Mouse (Mus musculus) myocyte (in vitro differentiated cells): ENCODE data around the gene Polr2e. TPM values are rescaled to one million over a fixed set of nuclear protein-coding genes. Genes with fewer than 3 reads are reported as not detected.
A peak's percentile ranks its signal among the peaks of the same experiment; 100 is the strongest.

Experiments used
- H3K27me3 ChIP-seq: one replicate; pipeline ENCODE4 v1.6.1; 2011; ENCODE audit not compliant: control insufficient read depth, insufficient read depth, insufficient read length
- H3K36me3 ChIP-seq: one replicate; pipeline ENCODE4 v1.6.1; 2011; ENCODE audit not compliant: control insufficient read depth, insufficient read depth
- H3K4me2 ChIP-seq: one replicate; pipeline ENCODE4 v1.6.1; 2011; ENCODE audit warnings: low read depth, control low read depth
- H3K4me3 ChIP-seq: one replicate; pipeline ENCODE4 v1.5.1; 2011; ENCODE audit warnings: mild to moderate bottlenecking, control low read depth, moderate library complexity
- H3K79me2 ChIP-seq: one replicate; pipeline ENCODE4 v1.6.1; 2011; ENCODE audit not compliant: control insufficient read depth, insufficient read depth
- H3ac ChIP-seq: one replicate; pipeline ENCODE4 v1.6.1; 2011; ENCODE audit not compliant: control insufficient read depth, insufficient read length
- CEBPB ChIP-seq: IDR thresholded peaks from 2 replicates; pipeline ENCODE4 v1.6.1; 2011; ENCODE audit warnings: mild to moderate bottlenecking, moderate library complexity; ENCODE audit not compliant: poor library complexity, insufficient read depth, severe bottlenecking
- E2F4 ChIP-seq: IDR thresholded peaks from one replicate; pipeline ENCODE4 v1.6.1; 2011; ENCODE audit warnings: mild to moderate bottlenecking, control low read depth, moderate library complexity; ENCODE audit not compliant: insufficient read depth
- MAX ChIP-seq: IDR thresholded peaks from one replicate; pipeline ENCODE4 v1.6.1; 2011; ENCODE audit warnings: low read depth, mild to moderate bottlenecking, control low read depth
- MYOD1 ChIP-seq, 3 experiments: IDR thresholded peaks; one replicate each; pipeline ENCODE4 v1.6.1; 2011; ENCODE audit warnings: control low read depth in 2 of 3, low read depth in 2 of 3, mild to moderate bottlenecking in 2 of 3, moderate library complexity in 1 of 3; ENCODE audit not compliant: insufficient read length in 2 of 3, control insufficient read depth in 1 of 3
- MYOG ChIP-seq, 3 experiments: IDR thresholded peaks; one replicate each; pipeline ENCODE4 v1.6.1; 2011; ENCODE audit warnings: control low read depth in 2 of 3, low read depth in 2 of 3, mild to moderate bottlenecking in 2 of 3; ENCODE audit not compliant: insufficient read length in 2 of 3, control insufficient read depth in 1 of 3, insufficient read depth in 1 of 3
- POLR2A ChIP-seq: IDR thresholded peaks from one replicate; pipeline ENCODE4 v1.6.1; 2011; ENCODE audit warnings: low read depth, mild to moderate bottlenecking, control low read depth, moderate library complexity; ENCODE audit not compliant: insufficient read length
- POLR2AphosphoS2 ChIP-seq: IDR thresholded peaks from one replicate; pipeline ENCODE4 v1.6.1; 2011; ENCODE audit warnings: low read depth, control low read depth; ENCODE audit not compliant: insufficient read length
- REST ChIP-seq: IDR thresholded peaks from one replicate; pipeline ENCODE4 v1.6.1; 2011; ENCODE audit warnings: mild to moderate bottlenecking, control low read depth, moderate library complexity; ENCODE audit not compliant: insufficient read depth, insufficient read length
- SRF ChIP-seq: IDR thresholded peaks from one replicate; pipeline ENCODE4 v1.6.1; 2011; ENCODE audit warnings: low read depth; ENCODE audit not compliant: control insufficient read depth, insufficient read length
- TCF12 ChIP-seq: IDR thresholded peaks from one replicate; pipeline ENCODE4 v1.6.1; 2011; ENCODE audit warnings: mild to moderate bottlenecking, control low read depth; ENCODE audit not compliant: poor library complexity, insufficient read depth, severe bottlenecking
- TCF3 ChIP-seq: IDR thresholded peaks from one replicate; pipeline ENCODE4 v1.6.1; 2011; ENCODE audit warnings: low read depth, control low read depth; ENCODE audit not compliant: insufficient read length
- USF1 ChIP-seq: IDR thresholded peaks from one replicate; pipeline ENCODE4 v1.6.1; 2011; ENCODE audit warnings: low read depth, mild to moderate bottlenecking, control low read depth, moderate library complexity
- polyA plus RNA-seq: library from polyadenylated mRNA; unstranded; fragments of >200 nt; fragmentation: generic; extraction: Trizol; gene quantifications from one replicate; pipeline ENCODE4 v1.2.1, GENCODE M21; 2012; ENCODE audit warnings: missing spikeins

Polr2e gene
- polyA plus RNA-seq, 1 experiment = 209 TPM

DNA sequence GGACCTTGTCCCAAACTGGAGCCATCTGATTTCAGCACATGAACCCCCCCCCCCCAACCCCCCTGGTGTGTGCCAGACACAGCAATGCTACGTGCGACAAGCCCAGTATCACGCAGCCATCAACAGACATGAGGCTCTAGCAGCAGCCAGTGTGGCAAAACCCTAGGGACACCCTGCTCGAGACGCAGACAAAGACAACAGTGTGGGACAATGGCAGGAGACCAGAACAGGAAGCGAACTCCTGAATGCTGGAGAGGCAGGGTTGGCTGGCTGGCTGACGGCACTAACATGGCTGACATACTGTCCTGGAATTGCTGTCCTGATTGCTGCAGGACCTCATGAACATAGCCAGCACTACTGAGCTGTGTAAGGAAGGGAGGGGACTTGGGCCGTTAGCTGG is 4.4 kb downstream of the Polr2e start:
- H3K36me3 ChIP-seq = no peaks in the 10 kb centered on the region
- no peak overlapping the region for H3K4me3 ChIP-seq
- peaks cover 18% of the 10 kb centered on the region for H3K79me2 ChIP-seq
- no peaks in the 10 kb centered on the region for H3K27me3 ChIP-seq
- no peak overlapping the region for H3ac ChIP-seq
- H3K4me2 ChIP-seq = no peak overlapping the region
- peak; percentile 27 for TF ChIP-seq POLR2A
- no peak for TF ChIP-seq E2F4

DNA sequence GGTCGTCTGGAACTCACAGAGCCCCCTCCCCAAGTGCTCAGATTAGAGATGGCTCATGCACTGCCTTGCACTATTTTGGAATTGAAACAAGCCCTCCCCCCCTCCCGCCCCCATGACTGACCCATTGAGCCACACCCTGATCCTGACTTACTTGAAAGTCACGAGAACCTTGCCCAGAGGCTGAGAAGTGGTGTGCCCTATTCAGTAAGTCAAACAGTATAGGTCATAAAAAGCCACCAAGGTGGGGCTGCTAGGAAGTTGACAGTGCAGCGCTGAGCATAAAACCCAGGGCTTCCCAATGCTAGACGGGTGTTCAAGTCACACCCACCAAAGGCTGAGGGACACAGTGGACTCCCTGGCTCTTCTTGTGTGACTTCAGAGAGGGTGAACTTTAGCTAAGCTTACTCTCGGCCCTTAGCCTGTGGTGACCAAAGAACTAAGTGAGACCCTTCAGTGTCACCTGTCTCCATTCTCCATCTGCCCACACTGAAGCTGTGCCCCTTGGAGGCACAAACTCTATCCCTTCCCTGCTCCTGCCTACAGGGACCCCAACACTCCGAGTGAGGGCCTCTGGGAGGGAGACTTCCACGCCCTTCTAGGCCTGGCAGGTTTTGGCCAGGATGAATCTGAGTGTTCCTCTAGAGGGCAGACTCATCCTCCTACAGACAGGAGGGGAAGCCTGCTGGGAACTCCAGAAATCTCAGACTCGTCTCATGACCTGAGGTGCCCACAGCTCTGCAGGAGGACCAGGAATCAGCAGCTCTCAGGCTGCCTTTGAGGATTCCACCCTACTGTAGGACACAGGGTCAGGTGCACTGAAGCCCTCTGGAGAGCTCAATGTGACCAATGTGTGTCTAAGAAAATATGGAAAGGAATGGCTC is 5.8 kb downstream of the Polr2e start:
- Histone ChIP-seq H3K4me2 (peak overlapping the region; percentile 75), H3K27me3 (no peaks in the 10 kb centered on the region), H3ac (no peak overlapping the region), H3K79me2 (peaks cover 11% of the 10 kb centered on the region), H3K36me3 (no peaks in the 10 kb centered on the region), H3K4me3 (no peak overlapping the region)
- TF ChIP-seq USF1 (no peak), POLR2AphosphoS2 (peak; percentile 67), E2F4 (no peak), TCF12 (no peak)

DNA sequence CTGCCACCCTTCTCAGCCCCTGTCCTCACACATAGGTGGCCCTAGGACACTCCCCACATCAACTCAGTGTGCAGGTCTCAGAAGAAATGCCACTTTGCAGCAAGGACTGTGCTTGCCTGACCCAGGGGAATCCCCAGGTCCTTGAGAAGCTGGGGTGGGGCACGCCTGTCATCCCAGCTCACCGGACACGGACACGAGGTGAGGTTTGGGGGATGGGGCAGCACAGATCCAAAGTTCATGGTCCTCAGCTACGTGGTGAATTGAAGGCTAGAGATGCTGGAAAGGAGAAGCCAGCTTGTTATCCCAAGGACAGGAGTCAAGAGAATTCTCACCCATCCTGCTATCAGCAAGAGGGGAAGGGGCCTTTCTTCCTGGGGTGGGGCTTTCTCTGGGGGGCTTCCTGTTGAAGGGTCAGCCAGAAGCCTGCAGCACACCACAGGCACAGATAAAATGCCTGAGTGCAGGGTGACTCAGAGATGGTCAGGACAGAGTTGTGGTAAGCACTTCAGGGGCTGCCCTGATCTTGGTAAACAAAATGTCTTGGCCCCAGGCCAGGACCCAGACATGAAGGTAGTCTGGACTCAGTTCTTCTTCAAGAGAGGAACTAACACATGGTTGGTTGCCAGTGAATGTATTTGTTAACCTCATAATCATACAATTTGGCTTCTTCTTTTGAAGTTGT is 6.7 kb downstream of the Polr2e start:
- TF ChIP-seq POLR2AphosphoS2 = peak; percentile 46
- TF ChIP-seq POLR2A = no peak
- Histone ChIP-seq H3K79me2 (peaks cover 4% of the 10 kb centered on the region), H3K4me3 (no peak overlapping the region), H3K27me3 (no peaks in the 10 kb centered on the region), H3ac (no peak overlapping the region), H3K36me3 (no peaks in the 10 kb centered on the region), H3K4me2 (peak overlapping the region; percentile 75)

DNA sequence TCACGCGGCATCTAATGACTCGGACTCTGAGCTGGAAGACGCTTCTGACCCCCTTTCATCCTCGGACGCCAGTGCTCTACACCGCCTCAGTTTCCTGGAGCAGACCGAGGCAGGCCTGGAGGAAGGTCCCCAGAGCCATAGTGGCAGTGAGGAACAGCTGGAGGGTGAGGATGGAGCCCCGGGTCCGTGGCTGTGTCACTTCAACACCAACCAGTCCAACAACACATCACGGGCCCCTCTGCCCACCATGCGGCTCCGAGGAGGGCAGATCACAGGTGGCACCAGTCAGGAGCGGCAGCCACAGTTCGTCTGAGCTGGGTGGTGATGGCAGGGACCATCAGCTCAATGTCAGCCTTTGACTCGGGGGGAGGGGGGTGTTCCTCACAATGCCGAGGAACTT is 8.9 kb downstream of the Polr2e start:
- no peaks in the 10 kb centered on the region for H3K27me3 ChIP-seq
- H3ac ChIP-seq = no peak overlapping the region
- H3K79me2 ChIP-seq = no peaks in the 10 kb centered on the region
- TF ChIP-seq MAX (no peak), TCF3 (no peak), SRF (no peak), CEBPB (no peak), TCF12 (no peak), USF1 (no peak), MYOG (IDR thresholded peaks at IDR 0.05; ENCODE audit: control insufficient read depth in 1 of 3, insufficient read depth in 1 of 3, insufficient read length in 2 of 3, low read depth in 2 of 3) (no peak), POLR2AphosphoS2 (no peak), POLR2A (no peak), MYOD1 (IDR thresholded peaks at IDR 0.05; ENCODE audit: control insufficient read depth in 1 of 3, insufficient read length in 2 of 3, low read depth in 2 of 3) (no peak), E2F4 (no peak), REST (no peak)
- H3K4me3 ChIP-seq = no peak overlapping the region
- no peaks in the 10 kb centered on the region for H3K36me3 ChIP-seq
- H3K4me2 ChIP-seq = no peak overlapping the region

DNA sequence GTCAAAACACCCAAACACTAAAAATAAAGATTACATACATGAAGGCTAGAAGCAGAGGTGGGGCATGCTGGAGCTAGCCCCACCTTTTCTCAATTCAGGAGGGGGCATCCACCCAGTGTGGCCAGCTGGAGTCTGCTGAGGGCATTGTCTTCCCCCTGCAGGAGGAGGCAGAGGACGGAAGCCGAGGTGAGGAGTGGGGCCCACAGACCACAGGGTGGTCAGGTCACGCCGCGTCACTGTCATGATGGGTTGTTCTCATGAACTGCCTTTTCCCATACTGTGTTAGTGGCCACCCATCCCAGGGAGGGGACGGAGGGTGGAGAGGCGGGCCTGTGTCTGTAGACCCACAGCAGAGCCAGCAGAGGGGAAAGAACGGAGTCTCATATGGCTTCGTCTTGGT is 9.4 kb downstream of the Polr2e start:
- Histone ChIP-seq H3K4me2 (no peak overlapping the region), H3ac (no peak overlapping the region), H3K36me3 (no peaks in the 10 kb centered on the region), H3K79me2 (no peaks in the 10 kb centered on the region), H3K4me3 (no peak overlapping the region), H3K27me3 (no peaks in the 10 kb centered on the region)
- TF ChIP-seq MYOD1 (IDR thresholded peaks at IDR 0.05; ENCODE audit: control insufficient read depth in 1 of 3, insufficient read length in 2 of 3, low read depth in 2 of 3) (no peak), REST (no peak), TCF12 (no peak), TCF3 (no peak), SRF (no peak), USF1 (no peak), MYOG (IDR thresholded peaks at IDR 0.05; ENCODE audit: control insufficient read depth in 1 of 3, insufficient read depth in 1 of 3, insufficient read length in 2 of 3, low read depth in 2 of 3) (no peak)
